Mouse (Mus musculus): ENCODE results near the gene Gsn.
A peak's percentile ranks its signal among the peaks of the same experiment; 100 is the strongest.

Gsn gene

DNA sequence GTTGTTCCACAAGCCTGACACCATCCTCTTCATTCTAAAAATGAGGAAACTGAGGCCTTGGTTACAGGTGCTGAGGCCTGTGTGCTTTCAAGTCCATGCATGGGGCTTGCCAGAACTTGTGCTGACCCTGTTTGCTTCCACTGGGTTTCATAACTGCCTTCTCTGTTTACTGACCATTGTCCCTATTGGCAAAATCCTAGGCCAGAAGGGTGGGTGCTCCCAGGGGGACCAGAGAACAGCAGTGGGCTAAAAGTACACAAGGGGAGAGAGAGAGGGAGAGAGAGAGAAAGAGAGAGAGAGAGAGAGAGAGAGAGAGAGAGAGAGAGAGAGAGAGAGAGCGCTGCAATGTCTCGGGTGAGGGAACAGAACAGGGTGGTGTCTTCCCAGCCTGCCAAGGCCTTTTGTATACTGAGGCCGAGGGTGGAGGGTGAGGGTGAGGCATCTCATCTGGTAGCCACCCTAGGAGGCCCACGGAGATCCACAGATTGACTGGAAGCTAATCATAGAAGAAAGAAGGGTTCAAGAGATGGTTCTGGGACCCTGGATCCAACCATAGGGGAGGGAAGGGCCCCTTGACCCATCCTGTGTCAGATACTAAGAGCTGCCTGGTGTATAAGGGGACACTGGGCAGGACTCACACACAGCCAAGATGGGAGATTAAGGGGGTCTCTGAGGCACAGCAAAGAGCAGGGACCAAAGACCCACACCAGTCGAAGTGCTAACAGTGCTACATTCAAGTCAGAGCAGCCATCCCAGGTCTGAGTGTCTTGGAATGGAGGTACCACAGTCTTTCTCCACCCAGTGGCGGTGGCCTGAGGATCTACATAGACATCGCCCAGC is 22.4 kb downstream of the Gsn start:
- no peak for DNase-seq (ENCODE audit: low spot score)

DNA sequence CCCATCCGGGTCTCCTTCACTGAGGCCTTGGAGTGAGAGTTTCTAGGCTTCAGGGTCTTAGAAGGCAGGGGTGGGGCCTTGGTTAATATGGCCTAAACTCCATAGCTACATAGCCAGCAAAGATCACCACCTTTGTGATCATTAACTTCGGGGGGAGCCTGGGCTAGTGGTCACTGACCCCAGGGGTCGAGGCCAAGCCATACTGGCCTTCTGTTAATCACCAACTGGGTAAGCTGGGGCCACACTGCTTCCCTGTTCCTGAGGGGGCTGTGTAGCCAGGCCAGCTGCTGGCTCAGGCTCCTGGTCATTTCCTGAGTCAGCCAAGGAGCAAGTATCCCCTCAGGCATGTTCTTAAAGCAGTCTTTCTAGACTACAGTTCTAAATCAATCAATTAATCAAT is 23.8 kb downstream of the Gsn start:
- DNase-seq (ENCODE audit: low spot score), result no peak

DNA sequence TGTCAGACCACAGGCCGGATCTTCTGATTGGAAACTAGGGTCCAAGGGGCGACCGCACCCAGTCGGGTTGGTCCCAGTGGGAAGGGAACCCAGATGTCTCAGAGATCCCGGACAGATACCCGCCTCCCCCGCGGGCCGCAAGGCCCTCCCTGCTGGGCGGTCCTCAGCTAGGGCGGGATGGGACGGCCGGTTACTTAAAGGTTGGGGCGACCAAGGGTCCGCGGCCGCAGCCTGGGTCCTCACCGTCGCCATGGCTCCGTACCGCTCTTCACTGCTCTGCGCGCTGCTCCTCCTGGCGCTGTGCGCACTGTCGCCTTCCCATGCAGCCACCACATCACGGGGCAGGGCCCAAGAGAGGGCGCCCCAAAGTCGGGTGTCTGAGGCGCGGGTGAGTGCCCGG is 26.0 kb downstream of the Gsn start:
- DNase-seq (ENCODE audit: low spot score), result peak; percentile 42

DNA sequence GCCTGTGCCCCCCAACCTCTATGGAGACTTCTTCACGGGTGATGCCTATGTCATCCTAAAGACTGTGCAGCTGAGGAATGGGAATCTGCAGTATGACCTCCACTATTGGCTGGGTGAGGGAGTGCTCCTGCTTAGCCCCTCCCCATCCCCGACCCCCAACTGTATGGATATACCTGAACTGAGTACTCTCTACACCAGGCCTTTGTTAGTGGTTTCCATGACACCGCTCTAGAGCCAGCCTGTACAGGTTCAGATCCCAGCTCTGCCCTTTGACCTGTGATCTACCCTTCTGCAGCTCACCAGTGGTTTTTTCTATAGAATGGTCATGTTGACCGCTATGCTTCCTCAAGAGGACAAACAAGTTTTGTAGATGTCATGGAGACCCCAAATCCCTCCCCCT is 27.8 kb downstream of the Gsn start:
- no peak for DNase-seq (ENCODE audit: low spot score)

DNA sequence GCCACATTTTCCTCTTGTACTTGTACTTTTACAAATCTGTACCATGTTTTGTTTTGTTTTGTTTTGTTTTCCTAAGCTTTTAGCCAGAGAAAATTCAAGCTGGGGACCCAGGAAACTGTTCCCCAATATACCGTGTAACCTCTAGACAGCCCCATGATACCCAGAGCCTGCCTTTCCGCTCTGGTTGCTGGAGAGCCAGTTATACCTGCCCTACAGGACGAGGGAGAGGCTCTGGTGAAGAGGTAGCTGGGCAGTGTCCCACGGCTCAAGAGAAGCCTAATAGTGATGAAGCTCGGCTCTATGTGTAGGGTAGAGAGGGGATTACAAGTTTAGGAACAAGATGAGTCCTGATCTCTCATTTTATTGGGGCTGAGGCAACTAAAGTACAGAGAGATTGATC is 29.0 kb downstream of the Gsn start:
- DNase-seq (ENCODE audit: low spot score), result no peak

DNA sequence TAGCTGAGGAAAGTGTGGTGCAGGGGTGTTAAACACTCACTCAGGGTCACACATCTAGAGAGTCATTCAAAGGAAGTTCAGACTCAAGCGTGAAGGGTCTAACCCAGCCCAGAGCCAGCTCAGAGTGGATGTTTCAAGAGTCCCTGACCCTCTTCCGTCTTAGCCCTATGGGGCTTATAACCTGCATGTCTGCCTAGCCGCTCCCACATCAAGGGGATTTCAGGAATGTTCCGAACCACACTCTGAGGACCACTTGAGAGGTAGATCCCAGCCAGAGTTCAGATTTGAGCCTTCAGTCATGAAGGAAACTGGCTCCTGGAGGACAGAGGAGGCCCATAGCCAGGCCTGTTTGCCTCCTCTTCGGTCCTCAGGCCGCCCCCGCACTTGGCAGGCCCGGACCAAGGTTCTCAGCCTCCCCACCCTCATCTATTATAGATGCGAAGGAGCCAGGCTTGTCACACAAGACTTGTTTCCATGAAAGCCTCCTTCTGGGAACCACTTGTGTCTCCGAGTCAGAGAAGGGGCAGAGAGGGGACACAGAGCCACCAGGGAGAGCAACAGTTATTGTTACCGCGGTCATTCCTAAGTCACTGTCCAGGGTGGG is 30.9 kb downstream of the Gsn start:
- DNase-seq (ENCODE audit: low spot score), result no peak

DNA sequence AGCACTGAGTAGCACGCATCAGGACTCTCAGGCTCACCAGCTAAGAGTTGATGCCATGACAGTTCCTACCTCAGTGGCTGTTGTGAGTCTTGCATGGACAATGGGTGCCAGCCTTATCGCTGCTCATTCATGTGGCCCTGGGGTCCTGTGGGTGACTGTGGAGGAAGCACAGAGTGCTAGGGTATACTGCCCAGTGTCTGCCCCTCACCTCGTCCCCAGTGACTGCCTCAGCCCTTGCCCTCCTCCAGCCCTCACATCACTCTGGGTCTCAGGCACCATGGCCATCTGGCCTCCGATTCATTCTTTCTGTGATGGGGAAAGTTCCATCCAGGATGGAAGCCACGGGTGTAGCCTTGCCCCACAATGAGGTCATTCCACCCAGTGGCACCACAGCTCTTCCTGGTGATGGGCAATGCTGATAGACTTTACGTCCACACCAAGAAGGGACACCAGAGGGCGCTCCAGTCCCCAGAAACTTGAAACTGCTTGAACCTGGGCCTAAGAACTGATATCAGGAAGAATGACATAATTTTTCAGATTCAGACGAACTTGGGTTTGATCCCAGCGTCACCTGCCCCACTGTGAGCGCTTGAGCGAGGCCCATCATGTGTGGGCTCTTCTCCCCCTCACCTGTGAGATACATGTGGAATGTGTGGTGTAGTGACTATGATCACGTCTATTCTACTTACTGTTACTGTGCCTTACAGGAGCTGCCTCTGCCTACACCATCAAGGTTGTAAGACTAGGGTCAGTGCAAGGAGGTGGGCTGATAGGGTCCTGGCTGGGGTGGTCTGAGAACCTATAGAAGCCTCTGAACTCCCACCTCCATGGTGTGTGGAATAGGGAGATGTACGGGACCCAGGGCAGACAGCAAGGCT is 32.8 kb downstream of the Gsn start:
- no peak for DNase-seq (ENCODE audit: low spot score)

DNA sequence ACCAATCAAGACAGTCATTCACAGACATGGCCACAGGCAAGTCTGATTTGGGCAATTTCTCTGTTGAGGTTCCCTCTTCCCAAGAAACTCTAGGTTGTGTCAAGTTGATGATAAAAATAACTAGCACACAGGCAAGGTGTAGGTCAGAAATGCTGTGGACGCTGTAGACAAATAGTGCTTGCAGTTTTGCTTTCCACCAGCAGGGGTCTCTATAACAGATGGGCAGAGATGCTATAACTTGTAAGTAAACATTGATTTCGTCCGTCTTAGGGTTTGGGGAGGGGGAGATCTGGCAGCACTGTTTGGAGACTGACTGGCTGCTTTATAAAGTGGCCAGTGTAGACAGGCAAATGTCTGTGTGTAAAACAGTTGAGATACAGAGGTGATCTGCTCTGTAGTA is 35.7 kb downstream of the Gsn start:
- DNase-seq (ENCODE audit: low spot score), result no peak

DNA sequence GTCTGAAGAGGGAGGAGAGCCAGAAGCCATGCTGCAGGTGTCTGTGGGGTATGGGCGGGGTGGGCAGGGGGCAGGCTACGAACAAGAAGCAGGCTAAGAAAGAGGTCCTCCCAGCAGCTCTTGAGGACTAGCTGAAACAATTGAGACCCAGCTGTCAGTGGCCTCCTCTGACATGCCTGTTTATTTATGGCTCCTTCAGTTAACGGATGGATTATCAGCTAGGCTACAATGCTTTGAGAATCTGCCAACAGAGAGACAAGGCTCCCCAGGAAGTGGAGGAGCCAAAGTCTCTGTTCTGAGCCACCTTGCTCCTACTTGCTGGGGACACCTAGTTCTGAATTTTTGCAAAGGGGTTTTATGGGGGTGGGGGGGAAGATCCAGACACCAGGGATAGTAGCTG is 36.5 kb downstream of the Gsn start:
- DNase-seq (ENCODE audit: low spot score), result no peak

DNA sequence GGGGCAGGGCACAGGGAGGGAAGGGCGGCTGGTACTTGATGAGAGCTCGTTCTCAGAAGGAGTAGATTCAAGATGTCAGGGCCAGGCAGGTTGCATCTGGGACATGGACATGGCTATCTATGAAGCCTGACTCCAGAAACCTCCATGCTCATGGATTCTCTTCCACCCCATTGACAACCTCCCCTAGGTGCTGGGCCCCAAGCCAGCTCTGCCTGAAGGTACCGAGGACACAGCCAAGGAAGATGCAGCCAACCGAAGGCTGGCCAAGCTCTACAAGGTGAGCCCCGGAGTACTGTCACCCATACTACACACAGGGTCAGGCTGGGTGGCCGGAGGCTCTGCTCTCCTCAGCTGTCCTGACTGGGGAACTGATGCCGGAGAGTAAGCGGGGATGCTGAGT is 37.1 kb downstream of the Gsn start:
- no peak for DNase-seq (ENCODE audit: low spot score)

DNA sequence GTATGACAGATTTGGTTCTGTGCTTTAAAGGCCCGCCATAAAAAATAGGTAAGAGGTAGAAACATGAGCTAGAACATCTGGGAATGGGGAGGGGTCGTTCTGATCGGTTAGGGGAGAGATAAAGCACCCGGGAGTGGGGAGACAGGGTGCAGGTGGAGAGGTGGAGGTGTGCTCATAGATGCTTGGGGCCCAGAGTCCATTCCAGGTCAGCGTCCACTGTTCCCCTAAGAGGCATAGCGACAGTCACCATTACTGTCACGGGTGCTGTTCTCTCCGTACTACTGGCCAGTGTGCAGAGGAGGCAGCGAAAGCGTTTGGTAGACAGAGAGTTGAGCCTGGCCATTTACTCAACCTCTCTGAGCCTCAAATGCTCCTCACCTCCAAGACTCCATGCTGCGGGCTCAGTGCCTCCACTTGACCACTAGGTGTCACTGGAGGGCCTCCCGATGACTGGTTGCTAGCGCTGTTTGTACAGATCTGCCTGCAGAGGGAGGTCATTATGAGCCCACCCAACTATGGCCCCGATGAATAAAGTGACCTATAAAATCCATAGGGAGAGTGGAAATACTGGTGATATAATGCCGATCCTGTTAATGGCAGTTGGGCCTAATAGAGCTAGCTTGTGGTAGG is 41.6 kb downstream of the Gsn start:
- DNase-seq (ENCODE audit: low spot score), result peak; percentile 50

DNA sequence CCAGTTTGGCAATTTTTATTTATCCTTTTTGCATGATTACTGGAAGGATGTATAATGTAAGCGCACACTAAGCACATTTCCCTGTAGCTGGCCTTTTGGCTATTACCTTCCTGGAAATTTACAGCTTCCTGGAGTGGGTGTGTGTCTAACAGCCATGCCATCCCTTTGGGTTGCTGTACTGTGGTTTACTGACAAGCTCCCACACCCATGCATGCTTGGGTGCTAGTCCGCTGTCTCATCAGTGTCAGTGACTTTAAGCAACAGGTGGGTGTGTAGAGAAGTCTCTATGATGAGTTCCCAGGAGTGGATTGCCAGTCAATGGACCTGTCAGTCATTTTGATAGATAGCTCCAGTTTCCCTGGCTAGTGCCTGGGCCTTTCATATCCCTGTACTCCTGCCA is 43.3 kb downstream of the Gsn start:
- DNase-seq (ENCODE audit: low spot score), result no peak

DNA sequence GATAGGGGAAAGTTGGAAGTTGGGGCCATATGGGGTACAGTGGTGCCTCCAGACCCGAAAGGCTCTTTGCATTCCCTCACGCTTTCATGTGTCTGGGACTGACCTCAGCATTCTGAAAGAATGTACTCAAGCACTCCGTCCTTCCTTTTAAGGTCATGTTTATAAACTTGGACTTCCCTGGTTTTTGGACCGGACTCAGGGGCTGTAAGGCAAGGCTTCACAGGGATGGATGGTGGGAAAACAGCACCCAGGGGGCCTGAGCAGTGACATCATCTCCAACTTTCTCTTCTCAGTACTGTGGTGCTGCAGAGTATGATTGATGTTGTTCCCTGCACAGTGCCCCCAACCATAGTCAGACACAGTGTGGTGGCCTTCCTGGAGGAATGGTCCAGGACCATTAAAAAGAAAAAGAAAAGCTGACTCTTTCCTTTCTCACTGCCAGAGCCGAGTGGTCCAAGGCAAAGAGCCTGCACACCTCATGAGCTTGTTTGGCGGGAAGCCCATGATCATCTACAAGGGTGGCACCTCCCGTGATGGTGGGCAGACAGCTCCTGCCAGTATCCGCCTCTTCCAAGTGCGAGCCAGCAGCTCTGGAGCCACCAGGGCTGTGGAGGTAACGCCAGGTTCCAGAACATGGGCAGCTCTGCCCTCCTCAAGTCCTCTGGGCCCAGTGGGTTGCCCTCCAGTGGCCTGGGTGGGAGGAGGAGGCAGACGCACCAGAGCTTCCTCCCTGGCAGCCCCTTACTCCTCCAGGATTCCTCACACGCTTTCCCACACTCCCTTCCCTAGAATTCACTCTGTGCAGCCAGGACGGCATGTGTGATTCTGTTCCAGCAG is 46.1 kb downstream of the Gsn start:
- DNase-seq (ENCODE audit: low spot score), result no peak

DNA sequence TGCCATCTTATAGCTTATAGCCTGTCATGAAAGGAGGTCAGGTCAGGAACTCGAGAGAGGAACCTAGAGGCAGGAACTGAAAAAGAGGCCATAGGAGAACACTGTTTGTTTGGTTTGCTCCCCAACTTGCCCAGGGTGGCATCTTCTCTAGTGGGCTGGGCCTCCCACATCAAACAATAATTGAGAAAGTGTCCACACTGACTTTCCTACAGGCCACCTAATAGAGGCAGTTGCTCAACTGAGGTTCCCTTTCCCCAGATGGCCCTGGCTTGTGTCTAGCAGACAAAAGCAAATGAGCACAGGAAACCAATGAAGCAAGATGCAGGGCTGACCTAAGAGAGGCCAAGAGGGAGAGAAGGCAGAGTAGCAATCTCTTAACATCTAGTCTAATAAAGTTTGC is 52.0 kb downstream of the Gsn start:
- DNase-seq (ENCODE audit: low spot score), result no peak

DNA sequence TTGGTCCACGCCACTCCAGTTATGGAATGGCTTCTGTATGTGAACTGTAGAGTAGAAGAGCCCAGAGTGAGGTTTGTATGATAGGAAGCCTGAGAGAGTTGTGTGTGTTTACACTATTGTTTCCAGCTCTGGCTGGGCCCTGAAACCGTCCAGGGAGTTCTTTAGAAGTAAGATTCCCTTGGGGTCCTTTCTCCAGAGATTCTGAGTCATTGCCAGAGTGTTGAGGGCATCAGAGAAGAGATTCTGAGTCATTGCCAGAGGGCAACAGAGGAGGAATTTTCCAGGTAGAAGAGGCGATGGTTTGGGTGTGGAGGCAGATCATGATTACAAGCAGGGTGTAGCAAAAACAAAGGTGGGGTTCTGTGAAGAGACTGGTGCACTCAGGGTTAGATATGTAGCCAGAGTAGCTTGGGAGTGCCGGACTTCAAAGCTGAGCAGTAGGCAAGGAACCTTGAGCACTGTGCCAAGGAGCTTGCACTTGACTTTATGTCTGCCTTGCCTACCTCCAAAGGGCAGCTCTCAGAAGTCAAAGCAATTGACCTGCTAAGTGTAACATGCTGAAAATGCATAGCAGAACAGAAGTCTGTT is 53.8 kb downstream of the Gsn start:
- no peak for DNase-seq (ENCODE audit: low spot score)

DNA sequence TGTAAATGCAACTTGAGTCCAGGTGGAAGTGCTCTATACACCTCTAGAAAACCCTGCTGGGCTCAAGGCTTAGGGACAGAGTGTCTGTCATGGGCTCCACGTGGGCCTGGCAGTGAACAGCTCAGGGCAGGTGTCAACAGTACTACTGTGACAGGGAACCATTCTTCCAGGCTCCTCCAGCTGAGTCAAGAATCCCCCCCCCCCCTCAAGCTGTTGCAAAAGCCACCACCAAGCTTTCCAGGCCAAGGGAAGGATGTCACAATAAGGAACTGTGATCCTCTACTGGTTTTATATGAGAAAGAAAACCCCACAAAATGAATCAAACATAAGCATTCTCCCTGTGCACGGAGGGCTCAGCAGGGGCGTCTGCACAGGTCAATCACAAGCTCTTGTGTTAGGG is 58.1 kb downstream of the Gsn start:
- DNase-seq (ENCODE audit: low spot score), result no peak

DNA sequence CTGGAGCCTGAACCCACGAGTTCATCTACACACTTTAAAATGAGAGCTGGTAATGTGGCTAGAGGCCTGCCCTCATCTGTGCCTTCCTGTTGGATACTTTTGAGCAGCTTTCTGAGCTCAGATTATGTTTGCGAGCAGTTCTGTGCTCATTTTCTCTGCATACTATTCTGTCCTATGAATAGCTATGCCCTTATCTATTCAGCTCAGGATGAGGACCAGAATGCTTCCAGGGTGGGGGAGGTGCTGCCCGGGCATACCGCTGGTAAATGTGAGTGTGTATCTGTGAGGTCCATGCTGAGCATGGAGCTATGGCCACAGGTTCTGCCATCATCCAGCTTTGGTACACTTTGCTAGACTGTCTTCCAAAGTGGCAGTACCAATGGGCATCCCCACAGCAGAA is 61.4 kb downstream of the Gsn start:
- DNase-seq (ENCODE audit: low spot score), result no peak

DNA sequence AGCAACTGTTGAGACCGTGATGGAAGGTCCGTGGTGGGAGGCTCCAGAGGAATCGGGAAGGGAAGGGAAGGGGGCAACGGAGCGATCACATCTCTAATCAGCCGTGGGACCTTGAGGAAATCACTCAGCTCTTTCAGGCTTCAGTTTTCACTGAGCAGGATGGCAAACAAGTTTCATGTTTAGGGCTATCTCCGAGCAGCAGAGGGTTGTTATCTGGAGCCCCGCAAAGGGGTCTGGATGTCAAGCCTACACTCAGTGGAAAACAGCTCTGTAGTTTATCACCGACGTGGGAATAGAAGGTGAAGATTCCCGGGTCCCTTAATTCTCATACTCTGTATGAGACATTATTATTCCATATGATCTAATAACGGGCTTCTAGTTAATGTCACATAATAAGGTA is 62.2 kb downstream of the Gsn start:
- DNase-seq (ENCODE audit: low spot score), result no peak

DNA sequence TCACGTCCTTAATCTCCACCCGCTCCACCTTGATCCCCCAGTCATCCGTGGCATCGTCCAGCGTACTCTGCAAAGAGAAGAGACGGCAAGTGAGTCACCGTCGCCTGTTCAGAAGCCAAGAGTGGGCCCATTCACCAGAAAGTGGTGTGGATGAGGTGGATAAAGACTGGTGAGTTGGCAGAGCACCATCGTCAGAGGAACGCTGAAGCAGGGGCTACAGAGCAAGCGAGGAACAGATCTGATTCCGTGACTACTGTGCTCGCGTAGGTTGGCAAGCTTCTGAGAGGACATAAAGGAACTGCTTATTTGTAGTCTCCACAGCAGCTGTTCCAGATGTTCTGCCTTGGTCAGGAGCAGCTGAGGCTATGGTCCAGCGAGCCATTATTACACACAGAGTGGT is 64.2 kb downstream of the Gsn start:
- no peak for DNase-seq (ENCODE audit: low spot score)

DNA sequence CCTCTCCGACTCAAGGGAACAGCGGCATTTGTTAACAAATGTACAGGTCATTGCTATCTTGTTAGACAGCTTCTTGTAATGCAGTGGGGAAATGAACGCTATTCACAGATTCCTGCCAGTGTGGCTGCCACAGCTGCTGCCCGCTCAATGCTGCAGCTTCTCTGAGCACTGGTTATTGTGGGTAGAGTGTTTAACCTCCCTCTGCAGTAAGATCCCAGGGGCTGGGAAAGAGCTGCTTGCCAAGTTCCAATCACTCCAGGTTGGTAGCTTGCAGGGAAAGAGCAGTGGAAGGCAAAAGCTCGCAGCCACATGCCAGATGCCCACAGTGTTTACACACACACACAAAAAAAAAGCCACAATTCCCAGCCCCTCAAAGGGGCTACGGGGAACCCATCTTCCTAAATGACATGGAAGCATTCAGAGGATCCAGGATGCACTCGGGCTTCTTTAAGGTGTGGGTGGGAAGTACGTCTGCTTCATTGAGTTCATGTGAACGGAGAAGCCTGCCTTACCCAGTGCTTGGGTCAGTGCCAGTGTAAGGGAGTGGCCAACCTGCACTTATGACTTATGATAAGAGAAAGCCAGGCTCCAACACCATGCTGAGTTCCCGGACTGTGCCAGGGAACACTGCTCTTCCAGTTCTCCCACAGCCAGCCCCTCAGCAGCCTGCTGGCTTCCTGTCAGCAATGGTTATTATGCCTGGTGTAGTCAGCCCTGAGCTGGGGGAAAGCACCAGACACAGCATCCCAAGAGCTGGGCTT is 66.4 kb downstream of the Gsn start:
- DNase-seq (ENCODE audit: low spot score), result peak; percentile 36

Measured in ovary, adult 18-20 months (tissue).